Mouse (Mus musculus): ENCODE measurements around the gene Aggf1. TPM values are rescaled to one million over a fixed set of nuclear protein-coding genes. Genes with fewer than 3 reads are reported as not detected.
A peak's percentile ranks its signal among the peaks of the same experiment; 100 is the strongest.

Gene Aggf1
- polyA plus RNA-seq, 1 experiment from 2014 or later, result 33.6 TPM

- Histone ChIP-seq H3K36me3 (no peaks in the 10 kb centered on the region), H3K4me3 (replicated peaks) (peak overlapping the region; percentile 82), H3K27me3 (replicated peaks) (no peaks in the 10 kb centered on the region), H3K4me2 (peak overlapping the region; percentile 85), H3K9ac (peak overlapping the region; percentile 20; the same call in 1 of the 2 replicates), H3K27ac (peak overlapping the region; percentile 60), H3K4me1 (peaks cover 20% of the 10 kb centered on the region), H3K9me3 (no peaks in the 10 kb centered on the region)
- ATAC-seq (ENCODE audit: insufficient read depth, low FRiP score, low read depth), result no peak
- 10% methylated on average over 5 of the region's 5 CpGs for WGBS
Observed at GRCm38 (mm10) chr13:95327345-95327741, 47.8 kb downstream of the Aggf1 start.

GRCm38 (mm10) chr13:95326611-95327344 lies 48.4 kb downstream of the Aggf1 start:
- Histone ChIP-seq H3K27me3 (replicated peaks) (no peaks in the 10 kb centered on the region), H3K36me3 (no peaks in the 10 kb centered on the region), H3K4me2 (peak overlapping the region; percentile 85), H3K9me3 (no peaks in the 10 kb centered on the region), H3K27ac (peak overlapping the region; percentile 99), H3K9ac (peak overlapping the region; percentile 20; the same call in 1 of the 2 replicates), H3K4me1 (peaks cover 20% of the 10 kb centered on the region), H3K4me3 (replicated peaks) (peak overlapping the region; percentile 82)
- no peak for ATAC-seq (ENCODE audit: insufficient read depth, low FRiP score, low read depth)
- 8% methylated on average over 21 of the region's 21 CpGs for WGBS

GRCm38 (mm10) chr13:95325907-95326550 lies 49.1 kb downstream of the Aggf1 start:
- 6% methylated on average over 5 of the region's 5 CpGs for WGBS
- Histone ChIP-seq H3K4me3 (replicated peaks) (peak overlapping the region; percentile 82), H3K36me3 (no peaks in the 10 kb centered on the region), H3K9me3 (no peaks in the 10 kb centered on the region), H3K9ac (peak overlapping the region; percentile 98; the same call in 1 of the 2 replicates), H3K4me1 (peaks cover 20% of the 10 kb centered on the region), H3K27ac (peak overlapping the region; percentile 99), H3K4me2 (peak overlapping the region; percentile 85), H3K27me3 (replicated peaks) (no peaks in the 10 kb centered on the region)
- ATAC-seq (ENCODE audit: insufficient read depth, low FRiP score, low read depth), result no peak

DNA sequence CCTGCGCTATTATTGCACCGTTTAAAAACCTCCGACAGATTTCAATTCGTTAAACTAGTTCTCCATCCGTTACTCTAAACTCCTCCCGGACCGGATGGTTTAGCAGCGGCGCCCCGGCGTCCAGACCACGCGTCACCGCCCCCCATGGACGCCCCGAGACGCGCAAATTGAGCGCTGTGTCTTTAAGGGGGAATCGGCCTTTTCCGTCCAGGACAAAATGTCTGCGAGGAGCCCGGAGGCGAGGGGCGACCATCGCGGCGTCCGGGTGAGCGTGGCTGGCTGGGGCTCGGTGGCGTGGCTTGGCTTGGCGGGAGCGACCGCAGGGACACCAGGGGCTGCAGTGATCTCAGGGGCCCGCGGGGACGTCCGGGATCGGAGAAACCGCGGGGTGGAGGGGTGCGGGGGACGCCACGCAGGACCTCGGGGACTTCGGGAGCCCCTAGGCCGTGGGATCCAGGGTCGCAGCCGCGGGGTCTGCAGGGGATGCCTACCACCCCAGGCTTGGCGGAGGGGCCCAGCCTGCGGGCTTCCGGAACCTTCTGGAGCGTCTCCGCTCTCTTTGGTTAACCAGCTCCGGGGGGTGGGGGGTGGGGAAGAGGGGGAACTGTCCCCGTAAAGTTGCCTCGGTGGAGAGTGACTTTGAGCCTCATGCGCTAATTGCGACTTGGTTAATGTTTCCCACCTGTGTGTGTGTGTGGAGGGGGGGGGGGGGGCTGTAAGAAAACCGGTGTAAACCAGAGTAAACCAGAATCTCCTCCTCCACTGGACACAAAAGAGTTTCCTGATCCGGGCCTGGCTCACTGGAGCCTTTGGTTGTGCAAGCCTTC lies 49.9 kb downstream of the Aggf1 start:
- Histone ChIP-seq H3K27ac (peak overlapping the region; percentile 99), H3K9me3 (no peaks in the 10 kb centered on the region), H3K9ac (peak overlapping the region; percentile 98), H3K4me3 (replicated peaks) (peak overlapping the region; percentile 82), H3K27me3 (replicated peaks) (no peaks in the 10 kb centered on the region), H3K36me3 (no peaks in the 10 kb centered on the region), H3K4me2 (peak overlapping the region; percentile 85), H3K4me1 (peaks cover 20% of the 10 kb centered on the region)
- peak; percentile 66 for ATAC-seq (ENCODE audit: insufficient read depth, low FRiP score, low read depth)
- WGBS, result 1% methylated on average over 63 of the region's 63 CpGs

DNA sequence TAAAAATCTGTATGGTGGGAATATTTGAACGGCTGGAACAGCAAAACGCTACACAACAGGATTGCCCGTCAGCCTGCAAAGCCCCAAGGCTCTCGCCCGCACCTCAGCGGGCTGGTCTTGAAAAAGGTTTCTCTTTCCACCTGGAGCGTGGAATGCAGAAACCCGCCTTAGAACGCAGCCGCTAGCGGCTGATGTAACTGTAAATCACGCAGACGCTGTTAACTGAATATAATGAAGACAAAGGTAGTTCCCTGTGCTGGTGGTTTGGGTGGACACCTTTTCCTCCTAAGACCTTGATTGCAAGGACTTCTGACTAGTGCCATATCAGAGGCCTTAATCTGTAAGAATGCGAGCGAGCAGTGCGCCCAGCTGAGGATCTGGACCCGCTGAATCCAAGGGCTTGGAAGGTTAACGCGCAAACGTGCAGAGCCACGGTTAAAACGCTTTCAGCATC lies 50.5 kb downstream of the Aggf1 start:
- WGBS, result under 1% methylated on average over 22 of the region's 22 CpGs
- Histone ChIP-seq H3K4me3 (replicated peaks) (peak overlapping the region; percentile 82), H3K36me3 (no peaks in the 10 kb centered on the region), H3K27me3 (replicated peaks) (no peaks in the 10 kb centered on the region), H3K4me2 (peak overlapping the region; percentile 85), H3K9ac (peak overlapping the region; percentile 98), H3K9me3 (no peaks in the 10 kb centered on the region), H3K4me1 (peaks cover 20% of the 10 kb centered on the region), H3K27ac (peak overlapping the region; percentile 99)
- no peak for ATAC-seq (ENCODE audit: insufficient read depth, low FRiP score, low read depth)

DNA sequence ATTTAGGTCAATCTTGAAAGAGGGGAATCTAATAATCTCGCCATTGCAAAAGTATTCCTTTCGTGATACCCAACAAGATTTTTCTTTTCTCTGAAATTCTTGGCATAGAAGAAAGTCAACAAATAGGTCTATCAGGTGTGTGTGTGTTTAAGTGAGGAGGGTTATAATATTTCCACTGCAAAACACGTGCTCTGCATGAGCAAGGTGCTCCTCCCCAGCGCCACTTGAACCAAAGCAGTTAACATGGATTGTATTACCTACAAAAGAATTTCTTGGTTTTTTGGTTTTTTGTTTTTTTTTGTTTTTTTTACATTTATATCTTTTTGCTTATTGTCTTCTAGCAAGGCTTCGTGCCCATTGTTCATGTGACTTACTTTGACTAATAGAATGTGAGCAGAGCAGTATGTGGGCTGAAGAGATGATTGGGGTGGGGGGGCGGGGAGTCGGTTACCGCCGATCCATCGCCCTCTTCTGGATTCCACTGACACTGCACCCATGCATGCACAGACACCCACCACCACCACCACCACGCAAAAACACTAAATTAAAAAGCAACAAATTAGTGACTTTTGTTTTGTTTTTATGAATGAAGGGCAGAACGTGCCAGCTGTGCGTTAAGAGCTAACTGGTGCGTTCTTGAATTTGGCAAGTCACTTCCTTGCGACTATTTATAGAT lies 51.1 kb downstream of the Aggf1 start:
- no peak for ATAC-seq (ENCODE audit: insufficient read depth, low FRiP score, low read depth)
- H3K4me3 ChIP-seq (replicated peaks), result peak overlapping the region; percentile 82
- WGBS, result 24% methylated on average over 15 of the region's 15 CpGs
- H3K9ac ChIP-seq, result peak overlapping the region; percentile 98
- peak overlapping the region; percentile 85 for H3K4me2 ChIP-seq
- no peaks in the 10 kb centered on the region for H3K36me3 ChIP-seq
- H3K27ac ChIP-seq, result peak overlapping the region; percentile 99
- H3K4me1 ChIP-seq, result peaks cover 16% of the 10 kb centered on the region
- no peaks in the 10 kb centered on the region for H3K9me3 ChIP-seq
- H3K27me3 ChIP-seq (replicated peaks), result no peaks in the 10 kb centered on the region

GRCm38 (mm10) chr13:95323400-95323799 lies 51.8 kb downstream of the Aggf1 start, which contains the start of gene Zbed3:
Zbed3 (plus strand) TSS chr13:95323612.
- no peak for ATAC-seq (ENCODE audit: insufficient read depth, low FRiP score, low read depth)
- H3K27ac ChIP-seq, result peak within 1 kb of the TSS; percentile 99
- peak within 1 kb of the TSS; percentile 85 for H3K4me2 ChIP-seq
- H3K27me3 ChIP-seq (replicated peaks), result no peaks in the 10 kb centered on the region
- H3K4me3 ChIP-seq (replicated peaks), result peak within 1 kb of the TSS; percentile 82
- WGBS, result 87% methylated on average over 6 of the region's 6 CpGs
- peak within 1 kb of the TSS; percentile 98 for H3K9ac ChIP-seq
- peaks cover 10% of the 10 kb centered on the region for H3K4me1 ChIP-seq
- no peaks in the 10 kb centered on the region for H3K36me3 ChIP-seq
- H3K9me3 ChIP-seq, result no peaks in the 10 kb centered on the region

DNA sequence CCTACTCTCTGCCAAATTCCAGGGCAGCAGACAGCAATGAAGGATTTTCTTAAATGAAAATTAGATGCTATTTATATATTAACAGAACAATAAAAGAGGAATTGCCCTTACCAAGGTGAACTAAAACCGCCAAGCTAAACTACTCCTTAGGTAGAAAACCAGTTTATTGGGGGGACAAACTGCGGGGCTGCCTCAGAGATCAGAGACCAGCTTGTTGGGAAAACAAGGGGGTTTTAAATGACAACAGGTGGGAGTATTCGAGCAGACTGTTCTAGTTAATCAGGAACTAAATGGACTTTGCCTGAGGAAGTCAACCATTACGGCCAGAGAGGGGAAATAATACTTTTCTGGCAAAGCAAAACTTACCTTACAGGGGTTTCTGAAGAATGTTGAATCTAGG lies 54.7 kb downstream of the Aggf1 start:
- no peaks in the 10 kb centered on the region for H3K27me3 ChIP-seq (replicated peaks)
- H3K4me3 ChIP-seq (replicated peaks), result no peak overlapping the region
- no peaks in the 10 kb centered on the region for H3K4me1 ChIP-seq
- H3K36me3 ChIP-seq, result no peaks in the 10 kb centered on the region
- no peak for ATAC-seq (ENCODE audit: insufficient read depth, low FRiP score, low read depth)
- no peaks in the 10 kb centered on the region for H3K9me3 ChIP-seq
- WGBS, result 47% methylated on average over 4 of the region's 4 CpGs
- H3K9ac ChIP-seq, result no peak overlapping the region
- peak overlapping the region; percentile 16; the same call in 1 of the 2 replicates for H3K27ac ChIP-seq
- H3K4me2 ChIP-seq, result no peak overlapping the region

- H3K4me3 ChIP-seq (replicated peaks), result no peak overlapping the region
- H3K9me3 ChIP-seq, result no peaks in the 10 kb centered on the region
- H3K36me3 ChIP-seq, result no peaks in the 10 kb centered on the region
- H3K4me1 ChIP-seq, result no peaks in the 10 kb centered on the region
- H3K27me3 ChIP-seq (replicated peaks), result no peaks in the 10 kb centered on the region
- no peak overlapping the region for H3K9ac ChIP-seq
- no peak for ATAC-seq (ENCODE audit: insufficient read depth, low FRiP score, low read depth)
- no peak overlapping the region for H3K4me2 ChIP-seq
- H3K27ac ChIP-seq, result no peak overlapping the region
- WGBS, result 65% methylated on average over 6 of the region's 6 CpGs
Observed at GRCm38 (mm10) chr13:95319153-95319552, 56.0 kb downstream of the Aggf1 start.

DNA sequence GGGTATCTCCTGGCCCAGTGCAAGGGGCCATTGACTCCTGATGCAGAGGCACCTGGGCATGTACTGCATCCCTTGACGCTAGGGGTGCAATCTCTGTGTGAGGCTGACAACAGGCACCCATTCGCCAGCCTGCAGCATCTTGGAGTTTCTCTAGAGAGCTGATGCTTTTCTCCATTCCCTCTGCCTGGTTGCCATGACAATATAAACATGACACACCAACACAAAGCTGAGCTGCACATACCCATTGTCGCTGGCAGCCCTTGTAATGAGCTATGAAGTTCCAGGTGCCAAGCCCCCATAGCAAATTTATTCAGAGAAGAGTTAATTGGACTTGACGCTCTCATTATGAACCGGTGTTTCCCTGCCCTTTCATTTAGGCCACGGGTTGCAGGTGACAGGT lies 63.1 kb downstream of the Aggf1 start:
- Histone ChIP-seq H3K4me1 (no peaks in the 10 kb centered on the region), H3K36me3 (no peaks in the 10 kb centered on the region), H3K4me3 (replicated peaks) (no peak overlapping the region), H3K27me3 (replicated peaks) (no peaks in the 10 kb centered on the region), H3K9me3 (no peaks in the 10 kb centered on the region), H3K9ac (no peak overlapping the region), H3K4me2 (no peak overlapping the region), H3K27ac (no peak overlapping the region)
- 81% methylated on average over 6 of the region's 6 CpGs for WGBS
- ATAC-seq (ENCODE audit: insufficient read depth, low FRiP score, low read depth), result no peak

GRCm38 (mm10) chr13:95307100-95307655 lies 68.0 kb downstream of the Aggf1 start:
- no peaks in the 10 kb centered on the region for H3K4me1 ChIP-seq
- H3K27ac ChIP-seq, result no peak overlapping the region
- H3K9me3 ChIP-seq, result no peaks in the 10 kb centered on the region
- WGBS, result 71% methylated on average over 8 of the region's 8 CpGs
- no peak overlapping the region for H3K4me3 ChIP-seq (replicated peaks)
- H3K27me3 ChIP-seq (replicated peaks), result no peaks in the 10 kb centered on the region
- ATAC-seq (ENCODE audit: insufficient read depth, low FRiP score, low read depth), result no peak
- no peak overlapping the region for H3K4me2 ChIP-seq
- no peak overlapping the region for H3K9ac ChIP-seq
- H3K36me3 ChIP-seq, result no peaks in the 10 kb centered on the region

All from stomach, embryonic 15.5 days (tissue).